Mouse (Mus musculus): ENCODE measurements at regions not wholly inside any gene's neighbourhood (a gene's known extent, or its start where the extent isn't known, plus 50 kb on each side); places are given as distances from the start of the nearest gene placed in this dataset.

GRCm38 (mm10) chr16:92951516-92951915, 125.6 kb upstream of the Runx1 start:
- DNase-seq: no peak
- H3K4me1 ChIP-seq (ENCODE audit: insufficient read depth): no peaks in the 10 kb centered on the region
- no peaks in the 10 kb centered on the region for H3K27me3 ChIP-seq (ENCODE audit: insufficient read depth, low read length)
- H3K4me2 ChIP-seq (ENCODE audit: low read depth, low read length): no peak overlapping the region
- no peak overlapping the region for H3K4me3 ChIP-seq (ENCODE audit: low read depth, low read length)
- 78% methylated on average over 6 of the region's 6 CpGs for WGBS (ENCODE audit: insufficient replicate concordance)
- H3K9ac ChIP-seq (replicated peaks): no peak overlapping the region
- H3K36me3 ChIP-seq (replicated peaks; ENCODE audit: insufficient read depth, low read length): no peaks in the 10 kb centered on the region
- ATAC-seq: no peak
- no peak overlapping the region for H3K27ac ChIP-seq (ENCODE audit: low read depth)
- no peaks in the 10 kb centered on the region for H3K9me3 ChIP-seq (ENCODE audit: low read length)
- no peak for TF ChIP-seq EP300 (IDR thresholded peaks at IDR 0.05; ENCODE audit: low read depth)
- TF ChIP-seq CTCF (IDR thresholded peaks at IDR 0.05; ENCODE audit: low read depth): no peak

GRCm38 (mm10) chr16:92948494-92948893, 122.5 kb upstream of the Runx1 start:
- no peak overlapping the region for H3K27ac ChIP-seq (ENCODE audit: low read depth)
- WGBS (ENCODE audit: insufficient replicate concordance): 91% methylated on average over 13 of the region's 13 CpGs
- no peak for DNase-seq
- no peak overlapping the region for H3K4me3 ChIP-seq (ENCODE audit: low read depth, low read length)
- no peak overlapping the region for H3K4me2 ChIP-seq (ENCODE audit: low read depth, low read length)
- ATAC-seq: no peak
- TF ChIP-seq EP300 (IDR thresholded peaks at IDR 0.05; ENCODE audit: low read depth): no peak
- no peak overlapping the region for H3K9ac ChIP-seq (replicated peaks)
- H3K27me3 ChIP-seq (ENCODE audit: insufficient read depth, low read length): no peaks in the 10 kb centered on the region
- H3K36me3 ChIP-seq (replicated peaks; ENCODE audit: insufficient read depth, low read length): no peaks in the 10 kb centered on the region
- H3K9me3 ChIP-seq (ENCODE audit: low read length): no peaks in the 10 kb centered on the region
- no peaks in the 10 kb centered on the region for H3K4me1 ChIP-seq (ENCODE audit: insufficient read depth)

GRCm38 (mm10) chr16:92946554-92946953, 120.6 kb upstream of the Runx1 start:
- Histone ChIP-seq H3K27ac (ENCODE audit: low read depth) (no peak overlapping the region), H3K4me3 (ENCODE audit: low read depth, low read length) (no peak overlapping the region), H3K36me3 (replicated peaks; ENCODE audit: insufficient read depth, low read length) (no peaks in the 10 kb centered on the region), H3K9ac (replicated peaks) (no peak overlapping the region), H3K4me1 (ENCODE audit: insufficient read depth) (no peaks in the 10 kb centered on the region), H3K27me3 (ENCODE audit: insufficient read depth, low read length) (no peaks in the 10 kb centered on the region), H3K9me3 (ENCODE audit: low read length) (no peaks in the 10 kb centered on the region), H3K4me2 (ENCODE audit: low read depth, low read length) (no peak overlapping the region)
- ATAC-seq (no peak), DNase-seq (no peak)
- WGBS (ENCODE audit: insufficient replicate concordance): 35% methylated on average over 4 of the region's 4 CpGs
- TF ChIP-seq EP300 (IDR thresholded peaks at IDR 0.05; ENCODE audit: low read depth): no peak
- no peak for TF ChIP-seq CTCF (IDR thresholded peaks at IDR 0.05; ENCODE audit: low read depth)

DNA sequence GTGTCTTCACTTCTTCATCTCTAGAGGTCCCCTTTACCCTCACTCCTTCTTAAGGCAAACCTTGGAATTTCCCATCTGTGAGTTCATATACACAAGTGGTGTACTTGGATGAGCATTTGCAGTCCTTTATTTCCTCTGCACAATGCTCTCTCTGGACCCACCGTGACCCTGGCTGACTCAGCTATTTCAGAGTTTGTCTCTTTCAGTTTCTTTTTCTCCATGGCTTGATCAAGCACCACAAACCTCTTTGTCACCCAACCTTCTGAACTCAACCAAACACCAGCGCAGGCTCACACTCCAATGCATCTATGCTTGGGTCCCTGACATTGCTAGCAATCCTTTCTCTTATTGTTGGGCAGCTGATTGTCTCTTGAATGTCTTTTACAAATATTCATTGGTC, 118.0 kb upstream of the Runx1 start:
- Histone ChIP-seq H3K9ac (replicated peaks) (no peak overlapping the region), H3K36me3 (replicated peaks; ENCODE audit: insufficient read depth, low read length) (no peaks in the 10 kb centered on the region), H3K27me3 (ENCODE audit: insufficient read depth, low read length) (no peaks in the 10 kb centered on the region), H3K27ac (ENCODE audit: low read depth) (no peak overlapping the region), H3K9me3 (ENCODE audit: low read length) (no peaks in the 10 kb centered on the region), H3K4me2 (ENCODE audit: low read depth, low read length) (no peak overlapping the region), H3K4me1 (ENCODE audit: insufficient read depth) (no peaks in the 10 kb centered on the region), H3K4me3 (ENCODE audit: low read depth, low read length) (no peak overlapping the region)
- ATAC-seq: no peak
- DNase-seq: no peak
- TF ChIP-seq CTCF (IDR thresholded peaks at IDR 0.05; ENCODE audit: low read depth) (no peak), EP300 (IDR thresholded peaks at IDR 0.05; ENCODE audit: low read depth) (no peak)
- 58% methylated on average over 2 of the region's 2 CpGs for WGBS (ENCODE audit: insufficient replicate concordance)

DNA sequence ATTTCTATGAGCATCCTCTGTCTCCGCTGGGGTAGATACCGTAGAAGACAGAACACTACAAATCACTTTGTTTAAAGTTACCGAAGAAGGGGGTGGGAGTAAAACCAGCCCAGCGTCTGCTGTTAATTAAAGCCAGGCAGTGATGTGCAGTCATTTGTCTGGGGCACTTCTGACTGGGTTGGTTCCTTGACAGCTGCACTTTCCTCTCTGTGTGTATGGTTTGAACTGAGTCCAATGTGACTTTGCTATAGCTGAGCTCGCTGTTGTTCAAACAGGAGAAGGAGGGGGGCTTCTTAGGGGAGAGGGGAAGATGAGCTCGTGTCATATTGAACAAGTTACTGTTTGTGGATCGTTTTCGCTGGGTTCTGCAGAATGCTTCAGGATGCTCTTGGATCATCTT, 113.7 kb upstream of the Runx1 start:
- H3K4me1 ChIP-seq (ENCODE audit: insufficient read depth): no peaks in the 10 kb centered on the region
- no peak overlapping the region for H3K4me3 ChIP-seq (ENCODE audit: low read depth, low read length)
- H3K9me3 ChIP-seq (ENCODE audit: low read length): no peaks in the 10 kb centered on the region
- DNase-seq (no peak), ATAC-seq (no peak)
- TF ChIP-seq CTCF (IDR thresholded peaks at IDR 0.05; ENCODE audit: low read depth) (no peak), EP300 (IDR thresholded peaks at IDR 0.05; ENCODE audit: low read depth) (no peak)
- no peaks in the 10 kb centered on the region for H3K36me3 ChIP-seq (replicated peaks; ENCODE audit: insufficient read depth, low read length)
- H3K4me2 ChIP-seq (ENCODE audit: low read depth, low read length): no peak overlapping the region
- H3K27ac ChIP-seq (ENCODE audit: low read depth): no peak overlapping the region
- H3K9ac ChIP-seq (replicated peaks): no peak overlapping the region
- no peaks in the 10 kb centered on the region for H3K27me3 ChIP-seq (ENCODE audit: insufficient read depth, low read length)
- WGBS (ENCODE audit: insufficient replicate concordance): 65% methylated on average over 8 of the region's 8 CpGs

GRCm38 (mm10) chr16:92935848-92936535, 110.0 kb upstream of the Runx1 start:
- 75% methylated on average over 2 of the region's 2 CpGs for WGBS (ENCODE audit: insufficient replicate concordance)
- DNase-seq: no peak
- Histone ChIP-seq H3K4me1 (ENCODE audit: insufficient read depth) (no peaks in the 10 kb centered on the region), H3K4me3 (ENCODE audit: low read depth, low read length) (no peak overlapping the region), H3K9me3 (ENCODE audit: low read length) (no peaks in the 10 kb centered on the region), H3K27ac (ENCODE audit: low read depth) (no peak overlapping the region), H3K4me2 (ENCODE audit: low read depth, low read length) (no peak overlapping the region), H3K36me3 (replicated peaks; ENCODE audit: insufficient read depth, low read length) (no peaks in the 10 kb centered on the region), H3K9ac (replicated peaks) (no peak overlapping the region), H3K27me3 (ENCODE audit: insufficient read depth, low read length) (no peaks in the 10 kb centered on the region)
- TF ChIP-seq CTCF (IDR thresholded peaks at IDR 0.05; ENCODE audit: low read depth): no peak
- no peak for TF ChIP-seq EP300 (IDR thresholded peaks at IDR 0.05; ENCODE audit: low read depth)
- ATAC-seq: no peak

GRCm38 (mm10) chr16:92930103-92930502, 104.2 kb upstream of the Runx1 start:
- no peak overlapping the region for H3K4me2 ChIP-seq (ENCODE audit: low read depth, low read length)
- no peak overlapping the region for H3K9ac ChIP-seq (replicated peaks)
- DNase-seq (no peak), ATAC-seq (no peak)
- no peak overlapping the region for H3K27ac ChIP-seq (ENCODE audit: low read depth)
- H3K4me1 ChIP-seq (ENCODE audit: insufficient read depth): no peaks in the 10 kb centered on the region
- no peaks in the 10 kb centered on the region for H3K27me3 ChIP-seq (ENCODE audit: insufficient read depth, low read length)
- WGBS (ENCODE audit: insufficient replicate concordance): 82% methylated on average over 4 of the region's 4 CpGs
- no peaks in the 10 kb centered on the region for H3K9me3 ChIP-seq (ENCODE audit: low read length)
- no peaks in the 10 kb centered on the region for H3K36me3 ChIP-seq (replicated peaks; ENCODE audit: insufficient read depth, low read length)
- no peak for TF ChIP-seq EP300 (IDR thresholded peaks at IDR 0.05; ENCODE audit: low read depth)
- TF ChIP-seq CTCF (IDR thresholded peaks at IDR 0.05; ENCODE audit: low read depth): no peak
- H3K4me3 ChIP-seq (ENCODE audit: low read depth, low read length): no peak overlapping the region
